Mouse (Mus musculus): Measurements from ENCODE around the gene Specc1.

Gene Specc1

DNA sequence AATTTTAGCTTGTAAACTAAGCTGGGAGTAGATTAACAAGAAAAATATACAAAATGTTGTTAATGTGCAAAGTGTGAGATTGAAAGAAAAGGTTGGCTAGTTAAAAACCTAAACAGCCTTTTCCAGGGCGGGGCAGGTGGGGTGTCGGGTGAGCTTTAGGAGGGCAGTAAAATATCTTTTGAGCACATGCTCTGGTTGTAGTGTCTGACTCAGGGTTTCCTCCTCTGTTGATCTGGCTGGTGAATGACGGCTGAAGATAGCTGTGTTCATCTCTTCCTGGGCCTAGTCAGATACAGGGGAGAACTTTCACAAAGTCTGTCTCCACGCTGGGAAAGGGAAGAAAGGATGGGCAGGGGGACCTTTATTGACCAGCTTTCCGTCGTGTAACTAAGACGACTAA lies 203.2 kb downstream of the Specc1 start:
- in situ Hi-C loops (cut with MboI, MseI), result no loop called here

- in situ Hi-C loops (cut with MboI, MseI), result no loop called here
Measured at GRCm38 (mm10) chr11:62161450-62161849, 204.9 kb downstream of the Specc1 start.

GRCm38 (mm10) chr11:62164357-62164756 lies 207.8 kb downstream of the Specc1 start:
- in situ Hi-C loops (cut with MboI, MseI), result no loop called here

- in situ Hi-C loops (cut with MboI, MseI), result no loop called here
Measured at GRCm38 (mm10) chr11:62166503-62166902, 209.9 kb downstream of the Specc1 start.

GRCm38 (mm10) chr11:62168146-62168545 lies 211.6 kb downstream of the Specc1 start:
- in situ Hi-C loops (cut with MboI, MseI), result no loop called here

GRCm38 (mm10) chr11:62177395-62178113 lies 221.0 kb downstream of the Specc1 start:
- in situ Hi-C loops (cut with MboI, MseI), result no loop called here

- in situ Hi-C loops (cut with MboI, MseI), result no loop called here
Measured at GRCm38 (mm10) chr11:62180791-62181190, 224.2 kb downstream of the Specc1 start.

DNA sequence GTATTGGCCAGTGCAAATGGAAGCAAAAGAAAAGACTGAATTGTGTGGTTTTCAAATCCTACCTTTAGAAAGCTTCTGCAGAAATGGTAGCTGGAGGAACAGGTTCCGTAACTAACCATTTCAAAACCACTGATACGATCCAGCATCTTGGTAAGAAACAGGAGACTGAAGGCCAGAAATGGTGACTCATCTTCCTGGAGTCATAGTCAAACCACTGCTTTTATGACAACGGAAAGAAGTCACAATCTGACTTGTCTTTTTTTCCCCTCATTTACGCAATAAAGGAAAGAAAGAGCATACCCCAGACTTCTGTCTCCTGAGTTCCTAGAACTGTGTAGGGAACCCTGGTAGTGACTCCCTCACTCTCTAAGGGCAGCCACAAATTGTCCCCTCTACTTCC lies 228.3 kb downstream of the Specc1 start:
- in situ Hi-C loops (cut with MboI, MseI), result no loop called here

- in situ Hi-C loops (cut with MboI, MseI), result no loop called here
Measured at GRCm38 (mm10) chr11:62187074-62187473, 230.5 kb downstream of the Specc1 start.

- in situ Hi-C loops (cut with MboI, MseI), result loop anchor here in 1 of 2 experiments (5.0 to 10.0 kb wide), 2 partner anchors 55 to 767 kb away; no protein-coding TSS in a partner anchor
Measured at GRCm38 (mm10) chr11:62192050-62192449, 235.5 kb downstream of the Specc1 start.

DNA sequence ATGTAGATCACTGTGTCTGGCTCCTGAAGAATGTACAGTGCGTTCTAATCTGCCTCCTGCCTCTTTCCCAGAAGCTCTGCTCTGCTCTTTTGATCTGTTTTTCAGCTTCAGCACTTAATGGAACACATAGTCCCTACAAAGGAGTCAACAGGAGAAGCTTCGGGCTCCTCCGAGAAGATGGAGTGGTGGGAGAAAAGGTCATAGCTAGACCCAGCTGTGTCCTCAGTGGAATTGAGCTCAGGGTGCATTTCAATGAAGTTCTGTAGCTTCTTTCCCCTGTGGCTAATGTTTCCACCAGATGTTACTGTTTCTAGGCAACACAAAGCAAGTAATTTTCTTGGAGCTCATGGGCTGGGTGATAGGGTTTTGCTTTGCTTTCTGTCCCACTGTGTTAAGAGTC lies 236.6 kb downstream of the Specc1 start:
- in situ Hi-C loops (cut with MboI, MseI), result loop anchor here in 1 of 2 experiments (5.0 to 10.0 kb wide), 2 partner anchors 56 to 768 kb away; no protein-coding TSS in a partner anchor

GRCm38 (mm10) chr11:62194217-62194616 lies 237.7 kb downstream of the Specc1 start:
- in situ Hi-C loops (cut with MboI, MseI), result loop anchor here in 1 of 2 experiments (5.0 to 10.0 kb wide), 2 partner anchors 57 to 769 kb away; no protein-coding TSS in a partner anchor

- in situ Hi-C loops (cut with MboI, MseI), result no loop called here
Measured at GRCm38 (mm10) chr11:62200901-62201512, 244.4 kb downstream of the Specc1 start.

DNA sequence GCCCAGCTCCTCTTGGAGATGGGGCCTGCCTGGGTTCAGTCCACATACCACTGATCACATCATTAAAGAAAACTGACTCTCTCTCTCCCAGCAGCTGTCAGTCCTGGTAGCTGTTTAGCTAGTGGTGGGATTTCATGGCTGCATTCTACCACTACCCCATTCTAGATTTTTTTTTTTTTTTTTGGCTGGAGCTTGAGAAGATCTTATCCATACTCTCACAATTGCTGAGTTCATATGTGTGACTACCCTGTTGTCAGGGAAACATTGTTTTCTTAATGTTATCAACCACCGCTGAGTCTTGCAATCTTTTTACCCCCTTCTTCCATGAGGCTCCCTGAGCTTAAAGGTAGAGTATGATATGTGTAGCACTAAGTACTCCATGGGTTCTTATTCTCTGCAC lies 246.1 kb downstream of the Specc1 start:
- in situ Hi-C loops (cut with MboI, MseI), result no loop called here

- in situ Hi-C loops (cut with MboI, MseI), result no loop called here
Measured at GRCm38 (mm10) chr11:62209111-62209510, 252.5 kb downstream of the Specc1 start.

GRCm38 (mm10) chr11:62209891-62210290 lies 253.3 kb downstream of the Specc1 start:
- in situ Hi-C loops (cut with MboI, MseI), result no loop called here

GRCm38 (mm10) chr11:62213384-62213989 lies 256.9 kb downstream of the Specc1 start:
- in situ Hi-C loops (cut with MboI, MseI), result no loop called here

- in situ Hi-C loops (cut with MboI, MseI), result no loop called here
Measured at GRCm38 (mm10) chr11:62215107-62215506, 258.5 kb downstream of the Specc1 start.

DNA sequence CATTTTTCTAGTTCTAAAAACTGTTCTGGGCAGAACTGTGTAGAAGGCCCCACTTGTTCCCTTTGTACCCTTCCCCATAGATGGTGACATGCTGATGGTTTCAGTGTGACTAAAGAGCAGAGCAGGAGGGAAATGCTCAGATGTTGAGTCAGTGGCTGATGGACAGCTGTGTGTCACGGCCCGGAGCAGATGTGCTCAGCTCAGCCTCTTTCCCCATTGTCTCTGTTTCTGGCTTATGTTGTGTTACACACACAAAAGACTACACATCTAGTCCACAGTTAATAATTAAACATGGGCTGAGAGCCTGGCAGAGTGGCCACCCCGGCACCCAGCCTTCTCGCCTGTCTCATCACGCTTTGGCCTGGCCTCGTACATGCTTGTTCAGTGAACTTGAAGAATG lies 261.2 kb downstream of the Specc1 start:
- in situ Hi-C loops (cut with MboI, MseI), result no loop called here

DNA sequence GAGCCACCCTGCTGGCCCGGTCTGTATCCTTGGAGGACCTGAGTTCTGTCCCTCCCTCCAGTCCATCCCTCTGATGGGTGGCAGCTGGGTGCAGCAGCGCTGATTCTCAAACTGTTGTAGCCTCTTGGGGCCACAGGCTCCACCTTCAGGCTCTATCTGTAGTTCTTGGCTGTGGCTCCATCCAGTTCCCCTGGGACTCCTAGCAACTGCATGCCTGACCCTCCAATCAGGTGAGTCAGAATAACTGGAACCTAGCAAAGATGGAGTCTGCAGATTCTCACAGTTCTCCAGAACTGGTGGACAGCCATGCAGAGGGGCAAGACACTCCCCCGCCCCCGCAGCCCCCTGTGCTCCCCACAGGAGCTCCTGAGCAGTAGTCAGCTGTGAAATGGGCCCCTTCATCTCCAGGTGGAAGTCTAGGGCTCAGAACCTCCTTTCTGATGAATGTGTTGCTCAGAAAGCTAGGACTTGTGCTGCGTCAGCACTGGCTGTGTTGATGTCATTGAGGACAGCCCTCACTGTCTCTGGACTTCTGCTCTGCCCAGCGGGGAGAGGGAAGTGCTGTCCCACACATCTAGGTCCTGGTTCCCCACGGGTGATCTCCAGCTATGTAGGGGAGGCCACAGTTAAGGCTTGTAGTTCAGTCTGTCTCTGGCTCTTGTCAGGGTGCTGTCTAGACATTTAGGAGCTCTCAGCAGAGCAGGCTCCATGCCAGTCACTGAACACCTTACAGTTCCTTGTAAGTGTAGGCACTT lies 264.4 kb downstream of the Specc1 start:
- in situ Hi-C loops (cut with MboI, MseI), result loop anchor here in 1 of 2 experiments (5.0 kb wide), 1 partner anchor 84 kb away; no protein-coding TSS in a partner anchor

- in situ Hi-C loops (cut with MboI, MseI), result loop anchor here in 1 of 2 experiments (5.0 kb wide), 1 partner anchor 86 kb away; no protein-coding TSS in a partner anchor
Measured at GRCm38 (mm10) chr11:62223416-62223815, 266.9 kb downstream of the Specc1 start.

DNA sequence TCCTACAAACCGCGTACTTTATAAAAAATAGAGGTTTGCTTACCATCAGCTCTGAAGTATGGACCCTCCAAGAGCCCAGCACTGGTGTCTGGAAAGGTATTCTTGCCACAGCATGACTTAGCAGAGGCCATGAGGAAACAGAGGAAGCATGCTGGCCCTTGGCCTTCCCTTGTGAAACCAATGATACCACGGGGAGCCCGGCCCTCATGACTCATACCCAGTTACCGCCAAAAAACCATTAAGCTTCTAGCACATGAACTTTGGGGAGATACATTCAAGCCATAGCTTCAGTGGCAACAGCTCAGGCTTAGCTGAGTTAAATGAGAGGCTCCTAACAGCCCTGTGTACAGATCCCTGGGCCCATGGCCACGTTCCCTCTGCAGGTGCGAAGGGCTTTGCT lies 267.4 kb downstream of the Specc1 start:
- in situ Hi-C loops (cut with MboI, MseI), result loop anchor here in 1 of 2 experiments (5.0 kb wide), 1 partner anchor 87 kb away; no protein-coding TSS in a partner anchor
